Mouse (Mus musculus): ENCODE results near the gene Plcl1. TPM values are rescaled to one million over a fixed set of nuclear protein-coding genes. Genes with fewer than 3 reads are reported as not detected.

The Plcl1 gene
- polyA plus RNA-seq, 1 experiment from 2014 or later, result 0.70 TPM

DNA sequence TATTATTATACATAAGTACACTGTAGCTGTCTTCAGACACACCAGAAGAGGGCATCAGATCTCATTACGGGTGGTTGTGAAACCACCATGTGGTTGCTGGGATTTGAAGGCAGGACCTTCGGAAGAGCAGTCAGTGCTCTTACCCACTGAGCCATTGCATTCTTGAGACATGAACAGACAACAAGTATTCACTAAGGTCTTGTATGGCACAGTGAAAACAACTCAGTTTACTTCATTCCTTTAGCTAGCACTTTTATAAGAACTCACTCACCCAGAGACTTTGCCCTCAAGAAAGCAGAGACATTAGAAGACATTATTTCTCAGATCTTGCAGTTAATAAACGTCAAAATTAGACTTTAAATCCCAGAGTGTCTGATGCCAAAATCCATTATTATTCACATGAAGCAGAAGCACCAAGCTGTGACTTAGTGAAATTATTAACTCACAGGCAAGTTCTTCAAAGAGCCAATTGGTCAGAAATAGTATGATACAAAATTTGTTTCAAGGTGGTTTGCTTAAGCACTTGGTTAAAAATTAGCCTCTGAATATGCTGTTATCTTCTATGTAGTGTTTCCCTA lies 293.8 kb downstream of the Plcl1 start:
- Histone ChIP-seq H3K4me3 (ENCODE audit: low read depth, low read length) (no peak overlapping the region), H3K36me3 (ENCODE audit: control insufficient read depth, insufficient read depth, low read length) (no peaks in the 10 kb centered on the region), H3K27ac (ENCODE audit: low read depth, low read length) (no peak overlapping the region), H3K9ac (ENCODE audit: low read depth, low read length) (no peak overlapping the region), H3K9me3 (replicated peaks; ENCODE audit: control insufficient read depth, low read length) (no peaks in the 10 kb centered on the region), H3K4me2 (no peak overlapping the region), H3K27me3 (ENCODE audit: control insufficient read depth, insufficient read depth, low read length) (no peaks in the 10 kb centered on the region), H3K4me1 (ENCODE audit: control insufficient read depth, insufficient read depth, low read length) (no peaks in the 10 kb centered on the region)
- 79% methylated on average over 3 of the region's 3 CpGs for WGBS (ENCODE audit: insufficient replicate concordance)
- ATAC-seq (replicated peaks; ENCODE audit: insufficient number of reproducible peaks, low FRiP score, low TSS enrichment), result no peak

DNA sequence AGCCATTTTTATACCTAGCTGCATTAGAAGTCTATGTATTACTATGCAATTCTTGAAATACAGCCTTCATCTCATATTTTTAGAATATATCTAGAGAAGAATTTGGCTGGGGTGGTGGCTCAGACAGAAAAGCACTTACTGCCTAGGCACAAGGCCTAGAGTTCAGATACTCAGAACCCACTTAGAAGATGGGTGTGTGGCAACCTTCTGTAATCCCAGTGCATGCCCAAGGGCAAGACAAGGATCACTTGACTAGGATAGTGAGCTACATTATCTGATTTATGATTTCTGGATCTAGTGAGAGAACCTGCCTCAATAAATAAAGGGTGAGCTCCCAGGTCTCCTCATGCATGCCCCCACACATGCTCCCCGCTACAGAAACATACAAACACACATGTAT lies 294.3 kb downstream of the Plcl1 start:
- no peaks in the 10 kb centered on the region for H3K9me3 ChIP-seq (replicated peaks; ENCODE audit: control insufficient read depth, low read length)
- H3K4me2 ChIP-seq, result no peak overlapping the region
- no peak overlapping the region for H3K9ac ChIP-seq (ENCODE audit: low read depth, low read length)
- WGBS (ENCODE audit: insufficient replicate concordance), result 79% methylated on average over 1 of the region's 1 CpGs
- H3K36me3 ChIP-seq (ENCODE audit: control insufficient read depth, insufficient read depth, low read length), result no peaks in the 10 kb centered on the region
- no peak overlapping the region for H3K27ac ChIP-seq (ENCODE audit: low read depth, low read length)
- no peak for ATAC-seq (replicated peaks; ENCODE audit: insufficient number of reproducible peaks, low FRiP score, low TSS enrichment)
- no peak overlapping the region for H3K4me3 ChIP-seq (ENCODE audit: low read depth, low read length)
- H3K4me1 ChIP-seq (ENCODE audit: control insufficient read depth, insufficient read depth, low read length), result no peaks in the 10 kb centered on the region
- H3K27me3 ChIP-seq (ENCODE audit: control insufficient read depth, insufficient read depth, low read length), result no peaks in the 10 kb centered on the region

DNA sequence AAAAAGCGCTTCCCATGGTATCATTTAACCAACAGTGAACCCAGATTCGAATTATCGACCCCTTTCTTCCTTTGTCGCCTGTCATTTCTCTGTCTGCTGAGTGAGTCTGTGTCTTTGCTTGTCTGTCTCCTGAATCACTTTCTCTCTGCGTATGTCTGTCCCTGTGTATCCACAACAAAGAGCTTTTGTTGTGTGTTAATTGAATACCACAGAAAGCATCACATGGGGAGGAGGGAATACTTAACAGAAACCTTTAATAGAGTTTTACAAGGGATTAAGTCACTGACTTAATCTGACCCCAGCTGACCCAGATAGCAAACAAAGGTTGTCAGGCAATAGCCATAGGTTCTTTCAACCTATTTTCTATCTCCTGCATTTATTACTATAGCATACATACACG lies 295.0 kb downstream of the Plcl1 start:
- Histone ChIP-seq H3K27me3 (ENCODE audit: control insufficient read depth, insufficient read depth, low read length) (no peaks in the 10 kb centered on the region), H3K4me3 (ENCODE audit: low read depth, low read length) (no peak overlapping the region), H3K4me1 (ENCODE audit: control insufficient read depth, insufficient read depth, low read length) (no peaks in the 10 kb centered on the region), H3K9ac (ENCODE audit: low read depth, low read length) (no peak overlapping the region), H3K9me3 (replicated peaks; ENCODE audit: control insufficient read depth, low read length) (no peaks in the 10 kb centered on the region), H3K36me3 (ENCODE audit: control insufficient read depth, insufficient read depth, low read length) (no peaks in the 10 kb centered on the region), H3K27ac (ENCODE audit: low read depth, low read length) (no peak overlapping the region), H3K4me2 (no peak overlapping the region)
- 75% methylated on average over 6 of the region's 6 CpGs for WGBS (ENCODE audit: insufficient replicate concordance)
- ATAC-seq (replicated peaks; ENCODE audit: insufficient number of reproducible peaks, low FRiP score, low TSS enrichment), result no peak

DNA sequence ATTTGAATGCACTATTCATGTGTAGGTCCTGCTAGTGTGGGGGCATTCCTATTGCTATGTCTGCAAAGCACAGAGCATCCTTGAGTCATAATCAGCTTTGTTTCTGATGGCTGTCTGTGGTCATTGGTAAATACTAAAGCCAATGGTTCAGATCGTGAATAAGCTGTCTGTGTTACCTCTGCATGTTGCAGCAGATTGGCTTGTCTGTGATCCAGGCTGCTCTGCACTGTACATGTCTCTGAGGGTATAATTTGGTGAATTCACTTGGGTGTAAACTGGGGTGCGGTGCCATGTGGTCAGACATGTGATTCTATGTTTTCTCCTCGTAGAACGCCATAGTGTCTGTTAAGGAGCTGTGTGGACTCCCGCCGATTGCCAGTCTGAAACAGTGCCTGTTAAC lies 295.9 kb downstream of the Plcl1 start:
- Histone ChIP-seq H3K4me3 (ENCODE audit: low read depth, low read length) (no peak overlapping the region), H3K4me1 (ENCODE audit: control insufficient read depth, insufficient read depth, low read length) (no peaks in the 10 kb centered on the region), H3K27me3 (ENCODE audit: control insufficient read depth, insufficient read depth, low read length) (no peaks in the 10 kb centered on the region), H3K36me3 (ENCODE audit: control insufficient read depth, insufficient read depth, low read length) (no peaks in the 10 kb centered on the region), H3K9ac (ENCODE audit: low read depth, low read length) (no peak overlapping the region), H3K9me3 (replicated peaks; ENCODE audit: control insufficient read depth, low read length) (no peaks in the 10 kb centered on the region), H3K27ac (ENCODE audit: low read depth, low read length) (no peak overlapping the region), H3K4me2 (no peak overlapping the region)
- WGBS (ENCODE audit: insufficient replicate concordance), result 81% methylated on average over 6 of the region's 6 CpGs
- no peak for ATAC-seq (replicated peaks; ENCODE audit: insufficient number of reproducible peaks, low FRiP score, low TSS enrichment)

DNA sequence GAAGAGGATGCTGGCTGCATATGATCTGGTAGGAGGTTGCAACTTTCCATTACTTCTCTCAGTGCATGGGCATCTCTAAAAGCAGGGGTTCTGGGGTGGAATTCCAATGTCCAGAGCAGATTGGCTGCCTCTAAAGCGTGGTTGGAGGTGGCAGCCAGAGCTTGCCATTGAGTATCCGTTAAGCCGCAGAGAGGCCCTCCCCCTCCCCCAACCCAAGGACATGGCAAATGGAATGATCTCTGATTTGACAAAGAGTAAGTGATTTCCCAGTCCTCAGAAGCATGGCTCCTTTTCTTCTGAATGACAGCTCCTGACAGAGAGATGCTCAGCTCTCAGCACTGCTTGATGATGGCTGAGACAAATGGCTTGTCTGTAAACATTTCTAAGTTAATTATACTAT lies 296.4 kb downstream of the Plcl1 start:
- Histone ChIP-seq H3K9me3 (replicated peaks; ENCODE audit: control insufficient read depth, low read length) (no peaks in the 10 kb centered on the region), H3K27ac (ENCODE audit: low read depth, low read length) (no peak overlapping the region), H3K27me3 (ENCODE audit: control insufficient read depth, insufficient read depth, low read length) (no peaks in the 10 kb centered on the region), H3K4me1 (ENCODE audit: control insufficient read depth, insufficient read depth, low read length) (no peaks in the 10 kb centered on the region), H3K4me2 (no peak overlapping the region), H3K4me3 (ENCODE audit: low read depth, low read length) (no peak overlapping the region), H3K9ac (ENCODE audit: low read depth, low read length) (no peak overlapping the region), H3K36me3 (ENCODE audit: control insufficient read depth, insufficient read depth, low read length) (no peaks in the 10 kb centered on the region)
- 52% methylated on average over 3 of the region's 3 CpGs for WGBS (ENCODE audit: insufficient replicate concordance)
- no peak for ATAC-seq (replicated peaks; ENCODE audit: insufficient number of reproducible peaks, low FRiP score, low TSS enrichment)

DNA sequence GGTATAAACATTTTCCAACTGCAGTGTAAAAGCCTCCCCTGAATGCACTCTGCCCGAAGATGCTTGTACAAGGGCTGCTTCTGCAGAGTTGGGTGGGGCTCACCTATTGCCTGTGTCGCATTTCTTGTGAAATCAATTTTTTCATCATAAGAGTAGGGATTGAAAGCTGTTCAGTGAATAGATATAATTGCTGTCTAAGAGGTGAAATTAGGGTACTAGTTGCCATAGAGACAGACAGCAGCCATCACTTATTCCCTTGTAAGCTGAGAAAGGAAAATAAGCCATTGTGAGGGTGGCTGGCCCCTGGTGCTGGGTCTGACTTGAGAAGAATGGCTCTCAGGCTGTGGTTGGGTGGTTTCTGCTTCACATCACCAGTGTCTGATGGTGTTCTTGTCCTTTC lies 299.0 kb downstream of the Plcl1 start:
- no peak for ATAC-seq (replicated peaks; ENCODE audit: insufficient number of reproducible peaks, low FRiP score, low TSS enrichment)
- Histone ChIP-seq H3K27ac (ENCODE audit: low read depth, low read length) (no peak overlapping the region), H3K9ac (ENCODE audit: low read depth, low read length) (no peak overlapping the region), H3K27me3 (ENCODE audit: control insufficient read depth, insufficient read depth, low read length) (no peaks in the 10 kb centered on the region), H3K9me3 (replicated peaks; ENCODE audit: control insufficient read depth, low read length) (no peaks in the 10 kb centered on the region), H3K36me3 (ENCODE audit: control insufficient read depth, insufficient read depth, low read length) (no peaks in the 10 kb centered on the region), H3K4me1 (ENCODE audit: control insufficient read depth, insufficient read depth, low read length) (no peaks in the 10 kb centered on the region), H3K4me2 (no peak overlapping the region), H3K4me3 (ENCODE audit: low read depth, low read length) (no peak overlapping the region)
- 74% methylated on average over 2 of the region's 2 CpGs for WGBS (ENCODE audit: insufficient replicate concordance)

DNA sequence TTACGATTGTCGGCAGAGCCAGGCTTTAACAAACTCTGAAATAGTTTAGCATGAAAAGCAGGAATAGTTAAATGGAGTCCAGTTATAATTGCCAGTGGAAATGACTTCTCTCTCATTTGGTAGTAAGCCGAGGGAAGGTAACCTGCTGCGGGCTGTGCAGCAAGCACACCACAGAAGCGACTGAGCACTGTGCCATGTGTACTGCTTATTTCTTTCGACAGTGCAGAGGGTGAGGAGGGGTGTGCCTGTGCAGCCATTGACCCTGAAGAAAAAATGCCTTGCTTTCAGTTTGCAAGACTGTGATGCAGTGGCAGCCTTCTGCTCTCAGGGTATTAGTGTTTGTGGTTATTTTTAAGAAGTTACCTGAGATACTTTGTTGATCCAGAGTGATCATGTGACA lies 299.5 kb downstream of the Plcl1 start:
- WGBS (ENCODE audit: insufficient replicate concordance), result 82% methylated on average over 6 of the region's 6 CpGs
- no peak overlapping the region for H3K4me3 ChIP-seq (ENCODE audit: low read depth, low read length)
- ATAC-seq (replicated peaks; ENCODE audit: insufficient number of reproducible peaks, low FRiP score, low TSS enrichment), result no peak
- H3K9ac ChIP-seq (ENCODE audit: low read depth, low read length), result no peak overlapping the region
- no peaks in the 10 kb centered on the region for H3K4me1 ChIP-seq (ENCODE audit: control insufficient read depth, insufficient read depth, low read length)
- H3K27ac ChIP-seq (ENCODE audit: low read depth, low read length), result no peak overlapping the region
- H3K4me2 ChIP-seq, result no peak overlapping the region
- H3K36me3 ChIP-seq (ENCODE audit: control insufficient read depth, insufficient read depth, low read length), result no peaks in the 10 kb centered on the region
- no peaks in the 10 kb centered on the region for H3K27me3 ChIP-seq (ENCODE audit: control insufficient read depth, insufficient read depth, low read length)
- H3K9me3 ChIP-seq (replicated peaks; ENCODE audit: control insufficient read depth, low read length), result no peaks in the 10 kb centered on the region

DNA sequence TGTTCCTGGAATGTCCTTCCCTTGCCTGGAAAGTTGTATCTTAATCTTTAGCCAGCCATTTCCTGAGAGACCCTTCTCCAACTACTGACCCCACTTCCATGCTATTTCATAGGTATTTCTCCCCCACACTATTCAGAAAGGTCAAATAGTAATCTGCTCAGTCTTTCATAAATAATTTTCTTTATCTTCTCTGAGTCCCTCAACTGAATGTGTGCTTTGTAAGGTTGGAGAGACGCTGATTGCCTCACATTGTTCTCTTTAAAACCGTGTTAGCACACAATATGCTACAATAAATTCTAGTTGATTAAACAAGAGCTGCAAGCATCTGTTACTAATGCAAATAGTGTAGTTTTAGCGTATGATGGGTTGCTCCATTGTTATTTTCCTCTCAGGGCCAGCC lies 300.0 kb downstream of the Plcl1 start:
- no peaks in the 10 kb centered on the region for H3K4me1 ChIP-seq (ENCODE audit: control insufficient read depth, insufficient read depth, low read length)
- no peaks in the 10 kb centered on the region for H3K27me3 ChIP-seq (ENCODE audit: control insufficient read depth, insufficient read depth, low read length)
- H3K4me3 ChIP-seq (ENCODE audit: low read depth, low read length), result no peak overlapping the region
- 78% methylated on average over 3 of the region's 3 CpGs for WGBS (ENCODE audit: insufficient replicate concordance)
- no peak for ATAC-seq (replicated peaks; ENCODE audit: insufficient number of reproducible peaks, low FRiP score, low TSS enrichment)
- no peak overlapping the region for H3K27ac ChIP-seq (ENCODE audit: low read depth, low read length)
- no peaks in the 10 kb centered on the region for H3K36me3 ChIP-seq (ENCODE audit: control insufficient read depth, insufficient read depth, low read length)
- no peak overlapping the region for H3K4me2 ChIP-seq
- H3K9ac ChIP-seq (ENCODE audit: low read depth, low read length), result no peak overlapping the region
- H3K9me3 ChIP-seq (replicated peaks; ENCODE audit: control insufficient read depth, low read length), result no peaks in the 10 kb centered on the region

DNA sequence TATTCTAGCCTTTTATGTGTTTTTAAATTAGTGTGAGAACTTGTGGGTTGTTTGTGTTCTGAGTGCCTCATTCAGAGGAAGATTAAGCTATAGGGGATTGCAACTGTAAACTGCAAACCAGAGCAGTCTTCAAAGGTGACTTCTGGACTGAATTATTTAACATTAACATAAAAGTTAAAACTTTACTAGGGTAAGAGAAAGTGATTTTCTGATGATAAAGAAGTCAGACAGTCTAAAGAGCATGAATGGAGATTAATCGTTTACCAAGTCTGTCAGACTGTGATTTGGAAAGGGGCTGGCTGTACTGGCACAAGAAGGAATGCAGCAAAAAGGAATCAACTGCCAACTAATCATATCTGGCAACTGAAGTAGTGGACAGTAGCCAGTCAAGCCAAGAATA lies 301.2 kb downstream of the Plcl1 start:
- H3K9me3 ChIP-seq (replicated peaks; ENCODE audit: control insufficient read depth, low read length), result no peaks in the 10 kb centered on the region
- H3K4me1 ChIP-seq (ENCODE audit: control insufficient read depth, insufficient read depth, low read length), result no peaks in the 10 kb centered on the region
- ATAC-seq (replicated peaks; ENCODE audit: insufficient number of reproducible peaks, low FRiP score, low TSS enrichment), result no peak
- H3K27me3 ChIP-seq (ENCODE audit: control insufficient read depth, insufficient read depth, low read length), result no peaks in the 10 kb centered on the region
- no peak overlapping the region for H3K4me2 ChIP-seq
- H3K27ac ChIP-seq (ENCODE audit: low read depth, low read length), result no peak overlapping the region
- 48% methylated on average over 1 of the region's 1 CpGs for WGBS (ENCODE audit: insufficient replicate concordance)
- no peaks in the 10 kb centered on the region for H3K36me3 ChIP-seq (ENCODE audit: control insufficient read depth, insufficient read depth, low read length)
- no peak overlapping the region for H3K4me3 ChIP-seq (ENCODE audit: low read depth, low read length)
- H3K9ac ChIP-seq (ENCODE audit: low read depth, low read length), result no peak overlapping the region

Measured in heart, embryonic 11.5 days (tissue).